Mouse (Mus musculus): ENCODE data around the gene Dxo. TPM values are rescaled to one million over a fixed set of nuclear protein-coding genes. Genes with fewer than 3 reads are reported as not detected.

The Dxo gene
- polyA plus RNA-seq, 1 experiment from 2014 or later: 73.2 TPM

- Histone ChIP-seq H3K27me3 (ENCODE audit: control insufficient read depth, insufficient read depth, low read depth, low read length) (peaks cover 4% of the 10 kb centered on the region; the same call in 1 of the 2 replicates), H3K9me3 (replicated peaks; ENCODE audit: control insufficient read depth, low read length, poor library complexity, severe bottlenecking) (no peaks in the 10 kb centered on the region), H3K4me1 (ENCODE audit: control insufficient read depth, insufficient read depth, low read length) (no peaks in the 10 kb centered on the region), H3K4me3 (ENCODE audit: low read depth, low read length) (no peak overlapping the region), H3K27ac (ENCODE audit: low read length) (no peak overlapping the region), H3K9ac (ENCODE audit: low read depth, low read length) (no peak overlapping the region), H3K4me2 (ENCODE audit: low read length) (no peak overlapping the region), H3K36me3 (ENCODE audit: control insufficient read depth, insufficient read depth, low read length) (no peaks in the 10 kb centered on the region)
- WGBS: 60% methylated on average over 3 of the region's 3 CpGs
- no peak for ATAC-seq
Observed at GRCm38 (mm10) chr17:34883332-34883731, 46.5 kb downstream of the Dxo start.

GRCm38 (mm10) chr17:34884704-34885103, 47.9 kb downstream of the Dxo start:
- no peaks in the 10 kb centered on the region for H3K4me1 ChIP-seq (ENCODE audit: control insufficient read depth, insufficient read depth, low read length)
- ATAC-seq: no peak
- no peak overlapping the region for H3K4me3 ChIP-seq (ENCODE audit: low read depth, low read length)
- 87% methylated on average over 6 of the region's 6 CpGs for WGBS
- peaks cover 4% of the 10 kb centered on the region; the same call in 1 of the 2 replicates for H3K27me3 ChIP-seq (ENCODE audit: control insufficient read depth, insufficient read depth, low read depth, low read length)
- no peak overlapping the region for H3K4me2 ChIP-seq (ENCODE audit: low read length)
- no peaks in the 10 kb centered on the region for H3K36me3 ChIP-seq (ENCODE audit: control insufficient read depth, insufficient read depth, low read length)
- H3K9me3 ChIP-seq (replicated peaks; ENCODE audit: control insufficient read depth, low read length, poor library complexity, severe bottlenecking): no peaks in the 10 kb centered on the region
- H3K27ac ChIP-seq (ENCODE audit: low read length): no peak overlapping the region
- no peak overlapping the region for H3K9ac ChIP-seq (ENCODE audit: low read depth, low read length)

GRCm38 (mm10) chr17:34885615-34886014, 48.8 kb downstream of the Dxo start:
- ATAC-seq: no peak
- H3K4me2 ChIP-seq (ENCODE audit: low read length): no peak overlapping the region
- no peak overlapping the region for H3K4me3 ChIP-seq (ENCODE audit: low read depth, low read length)
- H3K4me1 ChIP-seq (ENCODE audit: control insufficient read depth, insufficient read depth, low read length): no peaks in the 10 kb centered on the region
- no peaks in the 10 kb centered on the region for H3K9me3 ChIP-seq (replicated peaks; ENCODE audit: control insufficient read depth, low read length, poor library complexity, severe bottlenecking)
- no peak overlapping the region for H3K27ac ChIP-seq (ENCODE audit: low read length)
- H3K27me3 ChIP-seq (ENCODE audit: control insufficient read depth, insufficient read depth, low read depth, low read length): peaks cover 4% of the 10 kb centered on the region; the same call in 1 of the 2 replicates
- 87% methylated on average over 3 of the region's 3 CpGs for WGBS
- H3K36me3 ChIP-seq (ENCODE audit: control insufficient read depth, insufficient read depth, low read length): no peaks in the 10 kb centered on the region
- no peak overlapping the region for H3K9ac ChIP-seq (ENCODE audit: low read depth, low read length)

GRCm38 (mm10) chr17:34887942-34888341, 51.1 kb downstream of the Dxo start:
- Histone ChIP-seq H3K4me2 (ENCODE audit: low read length) (no peak overlapping the region), H3K27ac (ENCODE audit: low read length) (no peak overlapping the region), H3K9me3 (replicated peaks; ENCODE audit: control insufficient read depth, low read length, poor library complexity, severe bottlenecking) (no peaks in the 10 kb centered on the region), H3K27me3 (ENCODE audit: control insufficient read depth, insufficient read depth, low read depth, low read length) (no peaks in the 10 kb centered on the region), H3K9ac (ENCODE audit: low read depth, low read length) (no peak overlapping the region), H3K36me3 (ENCODE audit: control insufficient read depth, insufficient read depth, low read length) (no peaks in the 10 kb centered on the region), H3K4me3 (ENCODE audit: low read depth, low read length) (no peak overlapping the region), H3K4me1 (ENCODE audit: control insufficient read depth, insufficient read depth, low read length) (no peaks in the 10 kb centered on the region)
- WGBS: 90% methylated on average over 5 of the region's 5 CpGs
- no peak for ATAC-seq

Small RNAs within 50 kb of the gene (microRNA-seq; reads per million reads assigned to microRNA genes)
- gene Mir6970 (not detected), gene Mir6971 (4.8 reads per million, percentile 23 among the genes with 10 or more reads in this experiment), gene Mir6972 (not detected)

Other genes with a start within 250 kb of the Dxo start
- 3.9 and 4.3 TPM in 2 replicates for gene Gpsm3, start 247.2 kb upstream of the Dxo start, polyA plus RNA-seq (2015; fragmentation: Nextera tagmentation; extraction: Ambion mirVana)
- gene Pbx2, start 245.8 kb upstream of the Dxo start, polyA plus RNA-seq (2015; fragmentation: Nextera tagmentation; extraction: Ambion mirVana): 9.4 and 9.7 TPM in 2 replicates
- 0.95 and 1.1 TPM in 2 replicates for gene Ager, start 239.2 kb upstream of the Dxo start, polyA plus RNA-seq (2015; fragmentation: Nextera tagmentation; extraction: Ambion mirVana)
- 291 and 298 TPM in 2 replicates for gene Rnf5, start 233.3 kb upstream of the Dxo start, polyA plus RNA-seq (2015; fragmentation: Nextera tagmentation; extraction: Ambion mirVana)
- gene Agpat1, start 232.8 kb upstream of the Dxo start, polyA plus RNA-seq (2015; fragmentation: Nextera tagmentation; extraction: Ambion mirVana): 118 TPM in 2 replicates
- gene Egfl8, start 221.0 kb upstream of the Dxo start, polyA plus RNA-seq (2015; fragmentation: Nextera tagmentation; extraction: Ambion mirVana): 6.1 and 6.3 TPM in 2 replicates
- gene Ppt2, start 208.5 kb upstream of the Dxo start, polyA plus RNA-seq (2015; fragmentation: Nextera tagmentation; extraction: Ambion mirVana): 19.9 and 21.0 TPM in 2 replicates
- 10.3 and 11.5 TPM in 2 replicates for gene Prrt1, start 207.5 kb upstream of the Dxo start, polyA plus RNA-seq (2015; fragmentation: Nextera tagmentation; extraction: Ambion mirVana)
- 15.4 and 17.9 TPM in 2 replicates for gene Fkbpl, start 192.3 kb upstream of the Dxo start, polyA plus RNA-seq (2015; fragmentation: Nextera tagmentation; extraction: Ambion mirVana)
- gene Atf6b, start 189.9 kb upstream of the Dxo start, polyA plus RNA-seq (2015; fragmentation: Nextera tagmentation; extraction: Ambion mirVana): 119 and 123 TPM in 2 replicates
- 0.14 and 0.15 TPM in 2 replicates for gene Tnxb, start 166.5 kb upstream of the Dxo start, polyA plus RNA-seq (2015; fragmentation: Nextera tagmentation; extraction: Ambion mirVana)
- 0.27 and 0.39 TPM in 2 replicates for gene C4b, start 93.1 kb upstream of the Dxo start, polyA plus RNA-seq (2015; fragmentation: Nextera tagmentation; extraction: Ambion mirVana)
- gene Cyp21a1, start 32.5 kb upstream of the Dxo start, polyA plus RNA-seq (2015; fragmentation: Nextera tagmentation; extraction: Ambion mirVana): not detected in 2 replicates
- 40.6 and 43.2 TPM in 2 replicates for gene Stk19, start 74 bp upstream of the Dxo start, polyA plus RNA-seq (2015; fragmentation: Nextera tagmentation; extraction: Ambion mirVana)
- gene Skiv2l, start 13.2 kb downstream of the Dxo start, polyA plus RNA-seq (2015; fragmentation: Nextera tagmentation; extraction: Ambion mirVana): 62.1 and 62.4 TPM in 2 replicates
- gene Nelfe, start 13.4 kb downstream of the Dxo start, polyA plus RNA-seq (2015; fragmentation: Nextera tagmentation; extraction: Ambion mirVana): 79.8 and 86.5 TPM in 2 replicates
- gene Cfb, start 25.5 kb downstream of the Dxo start, polyA plus RNA-seq (2015; fragmentation: Nextera tagmentation; extraction: Ambion mirVana): 0.51 and 1.4 TPM in 2 replicates
- 12.4 and 13.1 TPM in 2 replicates for gene Zbtb12, start 42.5 kb downstream of the Dxo start, polyA plus RNA-seq (2015; fragmentation: Nextera tagmentation; extraction: Ambion mirVana)
- gene Gm20547, start 45.0 kb downstream of the Dxo start, polyA plus RNA-seq (2015; fragmentation: Nextera tagmentation; extraction: Ambion mirVana): 0.16 TPM in 1 of 2 replicates, not detected in the other
- 1.6 and 2.4 TPM in 2 replicates for gene C2, start 61.2 kb downstream of the Dxo start, polyA plus RNA-seq (2015; fragmentation: Nextera tagmentation; extraction: Ambion mirVana)
- gene Ehmt2, start 61.5 kb downstream of the Dxo start, polyA plus RNA-seq (2015; fragmentation: Nextera tagmentation; extraction: Ambion mirVana): 99.8 and 102 TPM in 2 replicates
- 0.09 TPM in 1 of 2 replicates, not detected in the other for gene Slc44a4, start 77.4 kb downstream of the Dxo start, polyA plus RNA-seq (2015; fragmentation: Nextera tagmentation; extraction: Ambion mirVana)
- 38.6 and 42.3 TPM in 2 replicates for gene Neu1, start 94.2 kb downstream of the Dxo start, polyA plus RNA-seq (2015; fragmentation: Nextera tagmentation; extraction: Ambion mirVana)
- 0.24 TPM in 1 of 2 replicates, not detected in the other for gene Hspa1b, start 122.2 kb downstream of the Dxo start, polyA plus RNA-seq (2015; fragmentation: Nextera tagmentation; extraction: Ambion mirVana)
- gene Gm20481, start 132.9 kb downstream of the Dxo start, polyA plus RNA-seq (2015; fragmentation: Nextera tagmentation; extraction: Ambion mirVana): not detected in 2 replicates
- 13.4 and 19.3 TPM in 2 replicates for gene Hspa1a, start 135.1 kb downstream of the Dxo start, polyA plus RNA-seq (2015; fragmentation: Nextera tagmentation; extraction: Ambion mirVana)
- gene Hspa1l, start 135.7 kb downstream of the Dxo start, polyA plus RNA-seq (2015; fragmentation: Nextera tagmentation; extraction: Ambion mirVana): 2.0 and 2.4 TPM in 2 replicates
- 97.2 and 107 TPM in 2 replicates for gene Lsm2, start 144.8 kb downstream of the Dxo start, polyA plus RNA-seq (2015; fragmentation: Nextera tagmentation; extraction: Ambion mirVana)
- gene Vars, start 164.0 kb downstream of the Dxo start, polyA plus RNA-seq (2015; fragmentation: Nextera tagmentation; extraction: Ambion mirVana): 54.8 and 56.5 TPM in 2 replicates
- 0.16 and 0.26 TPM in 2 replicates for gene Vwa7, start 179.6 kb downstream of the Dxo start, polyA plus RNA-seq (2015; fragmentation: Nextera tagmentation; extraction: Ambion mirVana)
- gene Sapcd1, start 191.0 kb downstream of the Dxo start, polyA plus RNA-seq (2015; fragmentation: Nextera tagmentation; extraction: Ambion mirVana): 0.71 and 1.1 TPM in 2 replicates
- 1.9 and 2.4 TPM in 2 replicates for gene Msh5, start 209.7 kb downstream of the Dxo start, polyA plus RNA-seq (2015; fragmentation: Nextera tagmentation; extraction: Ambion mirVana)
- gene Clic1, start 212.9 kb downstream of the Dxo start, polyA plus RNA-seq (2015; fragmentation: Nextera tagmentation; extraction: Ambion mirVana): 51.2 and 54.7 TPM in 2 replicates
- gene Ddah2, start 222.0 kb downstream of the Dxo start, polyA plus RNA-seq (2015; fragmentation: Nextera tagmentation; extraction: Ambion mirVana): 312 and 341 TPM in 2 replicates
- gene Ly6g6c, start 228.4 kb downstream of the Dxo start, polyA plus RNA-seq (2015; fragmentation: Nextera tagmentation; extraction: Ambion mirVana): 0.30 TPM in 1 of 2 replicates, not detected in the other
- gene Mpig6b, start 229.2 kb downstream of the Dxo start, polyA plus RNA-seq (2015; fragmentation: Nextera tagmentation; extraction: Ambion mirVana): 0.12 and 0.15 TPM in 2 replicates
- 0.26 and 0.31 TPM in 2 replicates for gene Ly6g6e, start 239.9 kb downstream of the Dxo start, polyA plus RNA-seq (2015; fragmentation: Nextera tagmentation; extraction: Ambion mirVana)
- gene Ly6g6d, start 241.0 kb downstream of the Dxo start, polyA plus RNA-seq (2015; fragmentation: Nextera tagmentation; extraction: Ambion mirVana): 0.57 and 1.5 TPM in 2 replicates
- not detected in 2 replicates for gene Ly6g6f, start 248.6 kb downstream of the Dxo start, polyA plus RNA-seq (2015; fragmentation: Nextera tagmentation; extraction: Ambion mirVana)

All from midbrain, embryonic 16.5 days (tissue).